Mouse (Mus musculus) bone marrow, adult 2 months (tissue): ENCODE results near the gene Tmem132b.

Experiments
- CTCF ChIP-seq: fragments of 200-500 bp; IDR thresholded peaks from 2 replicates; pipeline ENCODE4 v1.5.1; 2011; ENCODE audit warnings: low read length, control low read depth; ENCODE audit not compliant: control insufficient read depth, insufficient read depth
- POLR2A ChIP-seq: fragments of 200-500 bp; IDR thresholded peaks from 2 replicates; pipeline ENCODE4 v1.6.1; 2011; ENCODE audit warnings: low read depth, mild to moderate bottlenecking, control low read depth, low read length, borderline replicate concordance; ENCODE audit not compliant: control insufficient read depth

- no peak for TF ChIP-seq CTCF
- no peak for TF ChIP-seq POLR2A
Measured at GRCm38 (mm10) chr5:125534611-125535324, 3.2 kb downstream of the Tmem132b start.
